In genomic region chr13:103806210-103806851, GRCm38 (mm10) we compare ENCODE assay signal across 8 mouse cellular contexts. TPM values are rescaled to one million over a fixed set of nuclear protein-coding genes. Genes with fewer than 3 reads are reported as not detected.
DNase-seq lines count a peak whose midpoint lies in the region; ATAC-seq and TF ChIP-seq lines count a peak whose summit lies in the region.

No protein-coding gene starts in this region.

- no peaks in the 10 kb centered on the region for H3K9me3 ChIP-seq in forebrain, embryonic 11.5 days (ENCODE audit: control insufficient read depth, low read length)

- H3K36me3 ChIP-seq in forebrain, embryonic 11.5 days (ENCODE audit: control insufficient read depth, insufficient read depth, low read length), result no peaks in the 10 kb centered on the region; the same call in 1 of the 2 replicates

- no peak overlapping the region for H3K4me3 ChIP-seq in gastrocnemius, adult 2 months
- no peak overlapping the region for H3K4me3 ChIP-seq in forebrain, embryonic 11.5 days (ENCODE audit: low read depth, low read length)

- H3K27me3 ChIP-seq in forebrain, embryonic 11.5 days (ENCODE audit: control insufficient read depth, insufficient read depth, low read length), result no peaks in the 10 kb centered on the region

- no peak overlapping the region for H3K9ac ChIP-seq in forebrain, embryonic 11.5 days (ENCODE audit: low read length)

- 0 out of 2 replicates have a peak overlapping the region, but pooled peaks have one; percentile 10 for H3K27ac ChIP-seq in gastrocnemius, adult 2 months
- H3K27ac ChIP-seq in forebrain, embryonic 11.5 days (ENCODE audit: low read depth, low read length), result no peak overlapping the region; the same call in 1 of the 2 replicates

- DNase-seq in gastrocnemius, adult 2 months, result peak; percentile 59
- DNase-seq in gastrocnemius, postnatal 4 days (ENCODE audit: low spot score in 2 of 2), result no peak
- no peak for DNase-seq in forebrain, embryonic 11.5 days (ENCODE audit: low spot score)
- peak; percentile 84 for DNase-seq in layer of hippocampus, adult 9-11 months
- DNase-seq in retina, embryonic 14.5 days (ENCODE audit: low spot score), result peak; percentile 28
- DNase-seq in adrenal gland, postnatal 10 days, result no peak
- no peak for DNase-seq in lung, postnatal 10 days
- no peak for DNase-seq in thymus, adult 18-20 months

- no peak overlapping the region for H3K4me2 ChIP-seq in forebrain, embryonic 11.5 days (ENCODE audit: low read depth, low read length, severe bottlenecking)

- 31% methylated on average over 6 of the region's 6 CpGs for WGBS in forebrain, embryonic 11.5 days

- intact Hi-C loops in gastrocnemius, adult 2 months (cut with DNase I), result no loop called here

- no peak for TF ChIP-seq CTCF in gastrocnemius, adult 2 months (IDR thresholded peaks at IDR 0.05)

- H3K4me1 ChIP-seq in forebrain, embryonic 11.5 days (replicated peaks; ENCODE audit: control insufficient read depth, insufficient read depth, low read length), result no peaks in the 10 kb centered on the region

- peak; percentile 79 for ATAC-seq in forebrain, embryonic 11.5 days (replicated peaks; ENCODE audit: low FRiP score)

RNA-seq across cellular contexts. Expression of gene Srek1, which starts 31.9 kb away (rescaled TPM):
- 10 to 100 TPM; 24.9 to 25.6 TPM for total RNA-seq in gastrocnemius, adult 2 months (2021)
- 10 to 100 TPM; 46.9 to 64.2 TPM for total RNA-seq in gastrocnemius, postnatal 4 days (2021)
- 109 and 129 TPM in 2 replicates for polyA plus RNA-seq in forebrain, embryonic 11.5 days (2014; fragmentation: Nextera tagmentation; extraction: Ambion mirVana)
- 10 to 100 TPM; 43.6 to 67.2 TPM for total RNA-seq in adrenal gland, postnatal 10 days (2021)

Comparison
In these comparisons a context has a peak if more than half of its experiments do, and no peak if none do; other contexts are left out.
1. DNase-seq: peak in gastrocnemius, adult 2 months (single experiment), layer of hippocampus, adult 9-11 months (single experiment) and retina, embryonic 14.5 days (single experiment); none in gastrocnemius, postnatal 4 days (0 of 2), forebrain, embryonic 11.5 days (single experiment), adrenal gland, postnatal 10 days (single experiment), lung, postnatal 10 days (single experiment) and thymus, adult 18-20 months (0 of 2).